Comparison of ENCODE assay signal across 22 mouse cellular contexts in genomic region chr12:71924978-71925529, GRCm38 (mm10).
DNase-seq lines count a peak whose midpoint lies in the region; ATAC-seq and TF ChIP-seq lines count a peak whose summit lies in the region.
"Had no signal": no experiment of that assay in that cellular context is flagged by ENCODE, and none has a peak within 500 bp of the region (broad histone marks: within the 10 kb centered on the region; RNA-seq: fewer than 3 reads in every experiment).

No protein-coding gene starts in this region.

- no peak overlapping the region for H3K9ac ChIP-seq in heart, embryonic 11.5 days (ENCODE audit: low read depth, low read length)
- no peak overlapping the region for H3K9ac ChIP-seq in heart, embryonic 15.5 days
- H3K9ac ChIP-seq in kidney, postnatal 0 days (ENCODE audit: low read depth, low read length): no peak overlapping the region
- H3K9ac ChIP-seq: embryonic facial prominence, embryonic 12.5 days; forebrain, embryonic 15.5 days; hindbrain, embryonic 14.5 days; intestine, embryonic 15.5 days had no signal

- no peaks in the 10 kb centered on the region for H3K27me3 ChIP-seq in heart, embryonic 11.5 days (ENCODE audit: control insufficient read depth, insufficient read depth, low read length)
- H3K27me3 ChIP-seq in heart, embryonic 15.5 days: no peaks in the 10 kb centered on the region
- H3K27me3 ChIP-seq in heart, embryonic 10.5 days (ENCODE audit: insufficient read depth, poor library complexity, severe bottlenecking): no peaks in the 10 kb centered on the region
- H3K27me3 ChIP-seq in kidney, postnatal 0 days (ENCODE audit: insufficient read depth, low read length): no peaks in the 10 kb centered on the region
- H3K27me3 ChIP-seq: embryonic facial prominence, embryonic 12.5 days; forebrain, embryonic 15.5 days; intestine, embryonic 15.5 days had no signal

- no peak for ATAC-seq in heart, embryonic 11.5 days (replicated peaks; ENCODE audit: insufficient number of reproducible peaks, low FRiP score, low TSS enrichment)
- no peak; the same call in 1 of the 2 replicates for ATAC-seq in heart, embryonic 15.5 days (replicated peaks; ENCODE audit: insufficient number of reproducible peaks, insufficient read depth, low FRiP score, low read depth)
- no peak for ATAC-seq in kidney, postnatal 0 days (replicated peaks; ENCODE audit: low FRiP score, low read depth)
- ATAC-seq: CD4-positive, CD25-positive, alpha-beta regulatory T cell, adult 4 months; forebrain, embryonic 15.5 days; intestine, embryonic 15.5 days had no signal

- H3K27ac ChIP-seq in heart, embryonic 11.5 days (ENCODE audit: low read depth, low read length): 0 out of 2 replicates have a peak overlapping the region, but pooled peaks have one; percentile 15
- peak overlapping the region; percentile 24; the same call in 1 of the 2 replicates for H3K27ac ChIP-seq in heart, embryonic 15.5 days
- H3K27ac ChIP-seq in heart, embryonic 10.5 days: no peak overlapping the region
- H3K27ac ChIP-seq in kidney, postnatal 0 days: peak overlapping the region; percentile 34; the same call in 1 of the 2 replicates
- H3K27ac ChIP-seq: embryonic facial prominence, embryonic 12.5 days; forebrain, embryonic 15.5 days; hindbrain, embryonic 10.5 days; hindbrain, embryonic 14.5 days; intestine, embryonic 15.5 days had no signal

- H3K4me3 ChIP-seq in heart, embryonic 11.5 days (ENCODE audit: low read depth, low read length): no peak overlapping the region
- H3K4me3 ChIP-seq in heart, embryonic 15.5 days: no peak overlapping the region
- H3K4me3 ChIP-seq in heart, embryonic 10.5 days: no peak overlapping the region
- H3K4me3 ChIP-seq in kidney, postnatal 0 days (replicated peaks; ENCODE audit: low read depth, low read length): no peak overlapping the region
- H3K4me3 ChIP-seq: embryonic facial prominence, embryonic 12.5 days; forebrain, embryonic 15.5 days; hindbrain, embryonic 10.5 days; intestine, embryonic 15.5 days had no signal

- 73% methylated on average over 9 of the region's 9 CpGs for WGBS in heart, embryonic 11.5 days (ENCODE audit: insufficient replicate concordance)
- WGBS in heart, embryonic 15.5 days: 70% methylated on average over 9 of the region's 9 CpGs
- WGBS in heart, embryonic 10.5 days: 78% methylated on average over 9 of the region's 9 CpGs
- WGBS in kidney, postnatal 0 days: 80% methylated on average over 9 of the region's 9 CpGs

- H3K4me1 ChIP-seq in heart, embryonic 11.5 days (ENCODE audit: control insufficient read depth, insufficient read depth, low read length): peaks cover 45% of the 10 kb centered on the region
- H3K4me1 ChIP-seq in heart, embryonic 15.5 days (replicated peaks): peaks cover 59% of the 10 kb centered on the region
- H3K4me1 ChIP-seq in heart, embryonic 10.5 days: peaks cover 78% of the 10 kb centered on the region
- H3K4me1 ChIP-seq in kidney, postnatal 0 days (replicated peaks; ENCODE audit: insufficient read depth, low read length): 0 out of 2 replicates have a peak, but pooled peaks cover 6% of the 10 kb centered on the region
- H3K4me1 ChIP-seq: intestine, embryonic 15.5 days had no signal

- no peak overlapping the region for H3K4me2 ChIP-seq in heart, embryonic 11.5 days
- no peak overlapping the region for H3K4me2 ChIP-seq in heart, embryonic 15.5 days
- no peak overlapping the region for H3K4me2 ChIP-seq in kidney, postnatal 0 days (ENCODE audit: low read length)
- H3K4me2 ChIP-seq: embryonic facial prominence, embryonic 12.5 days; forebrain, embryonic 15.5 days; hindbrain, embryonic 14.5 days; intestine, embryonic 15.5 days had no signal

- DNase-seq in heart, adult 18-20 months: no peak
- no peak for DNase-seq in heart, embryonic 10.5 days (ENCODE audit: low spot score)
- no peak for DNase-seq in kidney, postnatal 0 days (ENCODE audit: low spot score)
- DNase-seq in kidney, postnatal 4 days: no peak
- no peak for DNase-seq in adrenal gland, postnatal 10 days
- DNase-seq: adrenal gland, adult 8-10 months; B cell, adult 2 months; cerebellum, adult 11 months; cerebellum, adult 9-10 months; cerebellum, postnatal 25 days; gastrocnemius, postnatal 10 days; heart, postnatal 14 days; kidney, adult 18-20 months had no signal

- H3K36me3 ChIP-seq in heart, embryonic 11.5 days (ENCODE audit: control insufficient read depth, insufficient read depth, low read length): no peaks in the 10 kb centered on the region
- no peaks in the 10 kb centered on the region for H3K36me3 ChIP-seq in heart, embryonic 15.5 days
- 0 out of 2 replicates have a peak, but pooled peaks cover 2% of the 10 kb centered on the region for H3K36me3 ChIP-seq in heart, embryonic 10.5 days
- H3K36me3 ChIP-seq in kidney, postnatal 0 days (ENCODE audit: insufficient read depth, low read length): no peaks in the 10 kb centered on the region
- H3K36me3 ChIP-seq: embryonic facial prominence, embryonic 12.5 days; forebrain, embryonic 15.5 days; hindbrain, embryonic 10.5 days; intestine, embryonic 15.5 days had no signal

- H3K9me3 ChIP-seq in heart, embryonic 11.5 days (replicated peaks; ENCODE audit: control insufficient read depth, low read length): no peaks in the 10 kb centered on the region
- no peaks in the 10 kb centered on the region for H3K9me3 ChIP-seq in heart, embryonic 15.5 days (replicated peaks)
- no peaks in the 10 kb centered on the region for H3K9me3 ChIP-seq in heart, embryonic 10.5 days
- H3K9me3 ChIP-seq in kidney, postnatal 0 days (replicated peaks; ENCODE audit: low read length): no peaks in the 10 kb centered on the region
- H3K9me3 ChIP-seq: embryonic facial prominence, embryonic 12.5 days; forebrain, embryonic 15.5 days; G1E; hindbrain, embryonic 10.5 days; intestine, embryonic 15.5 days had no signal

- TF ChIP-seq CTCF in kidney, postnatal 0 days (IDR thresholded peaks at IDR 0.05; ENCODE audit: low read depth): no peak
